Mouse (Mus musculus): ENCODE measurements around the gene Gal3st1. TPM values are rescaled to one million over a fixed set of nuclear protein-coding genes. Genes with fewer than 3 reads are reported as not detected.
"Not testable (repeated sequence)": the region's sequence is repeated elsewhere in the genome, so short reads cannot be mapped to it uniquely, and the experiment has no call there.

Gal3st1 gene
- 4.3 and 4.6 TPM in 2 replicates for polyA plus RNA-seq (2014; fragmentation: Nextera tagmentation; extraction: Ambion mirVana)

DNA sequence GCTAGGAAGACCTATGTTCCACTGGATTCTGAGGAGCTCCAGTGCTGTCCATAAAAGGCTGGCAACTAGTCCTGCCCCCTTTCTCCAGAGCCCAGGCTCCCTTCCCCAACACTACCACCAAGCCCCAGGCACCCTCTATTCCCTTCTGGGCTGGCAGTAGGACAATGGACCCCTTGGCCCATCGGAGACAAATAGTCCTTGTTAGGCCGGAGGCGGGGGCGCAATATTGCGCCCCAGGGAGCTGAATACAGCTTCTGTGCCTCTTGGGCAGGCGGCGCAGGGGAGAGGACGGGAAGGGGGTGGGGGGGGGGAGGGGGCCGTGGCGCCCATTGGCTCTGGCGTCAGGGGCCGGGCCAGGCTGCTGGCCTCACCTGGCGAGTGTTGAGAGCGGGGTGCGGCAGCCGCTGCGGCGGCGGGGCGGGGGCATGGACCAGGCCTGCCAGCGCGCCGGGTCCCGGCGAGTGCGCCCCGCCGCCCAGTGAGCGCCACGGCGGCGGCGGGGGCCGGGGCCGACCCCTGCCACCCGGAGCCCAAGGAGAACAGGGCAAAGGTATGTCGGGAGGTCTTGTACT lies at the start of gene Gal3st1:
Gal3st1 (plus strand) TSS at position 346 of the 572 bp plus-strand sequence.
- ATAC-seq (ENCODE audit: low FRiP score, low TSS enrichment): peak; percentile 64
- 0% methylated on average over 29 of the region's 37 CpGs for WGBS
- H3K4me1 ChIP-seq (ENCODE audit: control insufficient read depth, insufficient read depth, low read length): 0 out of 2 replicates have a peak, but pooled peaks cover 3% of the 10 kb centered on the region
- peak within 1 kb of the TSS; percentile 75 for H3K4me2 ChIP-seq (replicated peaks; ENCODE audit: low read depth, low read length)
- no peaks in the 10 kb centered on the region for H3K9me3 ChIP-seq (ENCODE audit: control insufficient read depth, low read length)
- peak within 1 kb of the TSS; percentile 59 for H3K9ac ChIP-seq (ENCODE audit: low read depth, low read length)
- peaks cover 14% of the 10 kb centered on the region for H3K27me3 ChIP-seq (ENCODE audit: control insufficient read depth, insufficient read depth, low read length)
- peak within 1 kb of the TSS; percentile 42 for H3K4me3 ChIP-seq (ENCODE audit: low read length)
- no peak within 1 kb of the TSS for H3K27ac ChIP-seq (ENCODE audit: low read depth, low read length)
- H3K36me3 ChIP-seq (ENCODE audit: control insufficient read depth, insufficient read depth, low read length): peaks cover 18% of the 10 kb centered on the region

DNA sequence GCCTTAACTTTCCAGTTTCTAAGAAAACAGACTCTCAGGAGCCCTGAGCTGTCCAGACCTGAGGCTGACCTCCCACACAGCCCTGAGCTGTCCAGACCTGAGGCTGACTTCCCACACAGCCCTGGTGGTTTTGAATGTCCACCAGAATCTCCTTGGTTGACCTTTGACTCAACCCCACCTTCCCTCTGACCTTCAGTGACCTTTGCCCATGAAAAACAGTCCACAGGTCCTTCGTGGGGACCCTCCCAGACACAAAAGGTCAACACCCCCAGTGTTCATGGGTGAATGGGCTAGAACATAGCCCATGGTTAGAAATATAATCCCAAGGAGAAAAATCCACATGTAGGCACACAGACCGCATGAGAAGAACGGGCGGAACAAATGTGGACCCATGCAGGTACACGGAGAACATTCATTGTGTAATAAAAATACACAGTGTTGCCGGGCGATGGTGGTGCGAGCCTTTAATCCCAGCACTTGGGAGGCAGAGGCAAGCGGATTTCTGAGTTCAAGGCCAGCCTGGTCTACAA lies 49.6 kb upstream of the Gal3st1 start:
- no peaks in the 10 kb centered on the region for H3K36me3 ChIP-seq (ENCODE audit: control insufficient read depth, insufficient read depth, low read length)
- no peak overlapping the region for H3K9ac ChIP-seq (ENCODE audit: low read depth, low read length)
- no peak overlapping the region for H3K4me3 ChIP-seq (ENCODE audit: low read length)
- no peaks in the 10 kb centered on the region for H3K27me3 ChIP-seq (ENCODE audit: control insufficient read depth, insufficient read depth, low read length)
- WGBS: 86% methylated on average over 9 of the region's 9 CpGs
- peaks cover 6% of the 10 kb centered on the region; the same call in 1 of the 2 replicates for H3K4me1 ChIP-seq (ENCODE audit: control insufficient read depth, insufficient read depth, low read length)
- ATAC-seq (ENCODE audit: low FRiP score, low TSS enrichment): no peak
- no peak overlapping the region for H3K27ac ChIP-seq (ENCODE audit: low read depth, low read length)
- H3K4me2 ChIP-seq (replicated peaks; ENCODE audit: low read depth, low read length): no peak overlapping the region
- H3K9me3 ChIP-seq (ENCODE audit: control insufficient read depth, low read length): no peaks in the 10 kb centered on the region

DNA sequence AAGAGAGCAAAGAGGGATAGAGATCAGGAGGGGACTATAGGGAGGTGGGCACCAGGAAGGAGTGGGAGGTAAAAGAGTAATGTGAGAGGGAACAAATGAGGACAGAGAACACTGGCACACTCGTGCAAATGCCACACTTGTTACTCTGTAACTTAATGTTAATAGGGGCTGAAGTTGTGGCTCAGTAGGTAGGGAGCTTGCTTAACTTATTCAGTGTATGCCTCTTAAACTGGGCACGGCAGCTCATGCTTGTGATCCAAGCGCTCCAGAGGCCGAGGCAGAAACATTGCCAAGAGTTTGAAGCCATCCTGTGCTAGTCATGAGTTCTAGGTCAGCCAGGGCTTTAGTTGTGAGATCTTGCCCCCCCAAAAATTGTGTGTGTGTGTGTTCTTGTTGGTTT lies 48.3 kb upstream of the Gal3st1 start:
- Histone ChIP-seq H3K27me3 (ENCODE audit: control insufficient read depth, insufficient read depth, low read length) (no peaks in the 10 kb centered on the region), H3K27ac (ENCODE audit: low read depth, low read length) (no peak overlapping the region), H3K9me3 (ENCODE audit: control insufficient read depth, low read length) (no peaks in the 10 kb centered on the region), H3K9ac (ENCODE audit: low read depth, low read length) (no peak overlapping the region), H3K36me3 (ENCODE audit: control insufficient read depth, insufficient read depth, low read length) (no peaks in the 10 kb centered on the region), H3K4me1 (ENCODE audit: control insufficient read depth, insufficient read depth, low read length) (peaks cover 6% of the 10 kb centered on the region; the same call in 1 of the 2 replicates), H3K4me2 (replicated peaks; ENCODE audit: low read depth, low read length) (no peak overlapping the region), H3K4me3 (ENCODE audit: low read length) (no peak overlapping the region)
- no peak for ATAC-seq (ENCODE audit: low FRiP score, low TSS enrichment)
- WGBS: 66% methylated on average over 4 of the region's 4 CpGs

DNA sequence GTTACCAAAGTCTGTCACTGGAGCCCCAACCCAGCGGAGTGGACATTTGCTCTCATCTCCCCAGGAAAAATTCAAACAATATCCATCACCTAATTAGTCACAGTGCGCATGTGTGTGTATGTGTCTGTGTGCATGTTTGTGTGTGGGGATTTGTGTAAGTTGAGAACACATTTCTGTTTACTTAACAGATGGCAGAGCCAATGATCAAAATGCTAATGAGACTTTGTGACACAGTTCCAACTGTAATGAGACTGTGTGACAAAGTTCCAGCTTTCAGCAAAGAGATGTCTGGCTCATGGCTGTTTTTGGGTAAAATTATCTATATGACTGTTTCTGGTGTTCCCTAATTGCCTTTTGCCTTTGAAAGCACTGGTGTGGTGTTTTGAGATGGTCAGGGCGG lies 47.1 kb upstream of the Gal3st1 start:
- WGBS: 76% methylated on average over 3 of the region's 3 CpGs
- ATAC-seq (ENCODE audit: low FRiP score, low TSS enrichment): no peak
- Histone ChIP-seq H3K36me3 (ENCODE audit: control insufficient read depth, insufficient read depth, low read length) (no peaks in the 10 kb centered on the region), H3K9ac (ENCODE audit: low read depth, low read length) (no peak overlapping the region), H3K4me1 (ENCODE audit: control insufficient read depth, insufficient read depth, low read length) (peaks cover 1% of the 10 kb centered on the region; the same call in 1 of the 2 replicates), H3K4me3 (ENCODE audit: low read length) (no peak overlapping the region), H3K4me2 (replicated peaks; ENCODE audit: low read depth, low read length) (no peak overlapping the region), H3K27me3 (ENCODE audit: control insufficient read depth, insufficient read depth, low read length) (no peaks in the 10 kb centered on the region), H3K27ac (ENCODE audit: low read depth, low read length) (no peak overlapping the region), H3K9me3 (ENCODE audit: control insufficient read depth, low read length) (no peaks in the 10 kb centered on the region)

DNA sequence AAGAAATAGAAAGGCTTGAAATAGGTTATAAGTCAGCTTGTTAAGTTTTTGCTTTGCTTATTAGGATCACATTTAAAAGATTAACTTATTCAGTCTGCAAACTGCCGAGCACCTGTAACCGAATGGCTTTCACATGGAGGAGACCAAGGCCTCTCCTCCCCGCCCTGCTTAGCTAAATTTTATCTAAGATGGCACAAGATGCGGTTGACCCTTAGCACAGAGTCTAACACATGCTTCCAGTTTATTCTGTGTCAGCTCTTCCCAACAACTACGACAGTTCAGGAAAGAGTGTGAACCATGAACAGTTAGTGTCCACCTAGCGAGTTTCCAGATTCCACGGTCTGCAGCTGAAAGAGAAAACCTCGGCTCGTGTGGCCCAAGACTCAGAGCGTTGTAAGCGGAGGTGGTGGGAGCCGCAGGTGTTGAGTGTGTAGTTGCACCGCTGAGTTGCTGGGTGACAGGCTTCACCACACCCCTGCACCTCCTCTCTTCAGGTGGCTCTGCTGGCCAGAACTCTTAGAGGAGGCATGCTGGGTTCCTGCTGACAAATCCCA lies 46.0 kb upstream of the Gal3st1 start:
- 74% methylated on average over 13 of the region's 13 CpGs for WGBS
- Histone ChIP-seq H3K4me1 (ENCODE audit: control insufficient read depth, insufficient read depth, low read length) (no peaks in the 10 kb centered on the region), H3K4me2 (replicated peaks; ENCODE audit: low read depth, low read length) (no peak overlapping the region), H3K27ac (ENCODE audit: low read depth, low read length) (no peak overlapping the region), H3K4me3 (ENCODE audit: low read length) (no peak overlapping the region), H3K27me3 (ENCODE audit: control insufficient read depth, insufficient read depth, low read length) (no peaks in the 10 kb centered on the region), H3K9ac (ENCODE audit: low read depth, low read length) (no peak overlapping the region), H3K9me3 (ENCODE audit: control insufficient read depth, low read length) (no peaks in the 10 kb centered on the region), H3K36me3 (ENCODE audit: control insufficient read depth, insufficient read depth, low read length) (no peaks in the 10 kb centered on the region)
- no peak for ATAC-seq (ENCODE audit: low FRiP score, low TSS enrichment)

DNA sequence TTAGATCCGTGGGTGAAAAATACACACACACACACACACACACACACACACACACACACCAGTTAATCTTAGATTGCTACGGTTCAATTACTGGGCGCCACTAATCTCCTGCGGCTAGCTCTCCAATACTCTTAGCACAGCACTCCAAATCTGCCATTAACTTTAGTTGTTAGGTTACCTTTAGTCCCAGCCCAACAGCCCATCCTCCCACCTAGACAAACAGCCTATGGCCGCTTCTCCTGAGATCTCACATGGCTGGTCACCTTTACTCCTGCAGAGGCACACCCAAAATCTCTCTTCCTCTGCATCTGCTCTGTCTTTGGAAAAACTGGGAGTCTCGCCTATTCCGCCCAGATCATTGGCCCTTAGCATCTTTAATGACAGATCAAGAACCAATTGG lies 42.1 kb upstream of the Gal3st1 start:
- no peak overlapping the region for H3K9ac ChIP-seq (ENCODE audit: low read depth, low read length)
- ATAC-seq (ENCODE audit: low FRiP score, low TSS enrichment): no peak
- WGBS: 88% methylated on average over 7 of the region's 7 CpGs

DNA sequence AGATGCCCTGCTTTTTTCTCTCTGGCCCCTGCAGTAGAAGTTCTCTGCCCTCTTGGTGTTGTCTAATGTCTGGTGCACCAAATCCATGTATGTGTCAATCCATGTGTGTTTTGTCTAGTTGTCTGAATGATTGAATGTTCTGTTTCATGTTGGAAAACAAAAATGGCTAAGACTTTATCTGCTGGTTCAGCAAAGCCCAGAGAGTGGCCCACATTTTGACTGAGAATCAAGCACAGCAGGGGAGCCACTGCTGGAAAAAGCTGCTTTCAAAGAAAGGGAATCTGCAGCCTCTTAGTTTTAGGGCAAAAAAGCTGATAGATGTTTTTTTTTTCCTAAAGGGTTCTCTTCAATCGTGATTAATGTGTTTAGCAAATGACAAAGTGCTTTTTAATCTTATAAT lies 37.0 kb upstream of the Gal3st1 start:
- Histone ChIP-seq H3K27me3 (ENCODE audit: control insufficient read depth, insufficient read depth, low read length) (no peaks in the 10 kb centered on the region), H3K27ac (ENCODE audit: low read depth, low read length) (no peak overlapping the region), H3K4me1 (ENCODE audit: control insufficient read depth, insufficient read depth, low read length) (no peaks in the 10 kb centered on the region), H3K36me3 (ENCODE audit: control insufficient read depth, insufficient read depth, low read length) (no peaks in the 10 kb centered on the region), H3K4me3 (ENCODE audit: low read length) (no peak overlapping the region), H3K4me2 (replicated peaks; ENCODE audit: low read depth, low read length) (no peak overlapping the region), H3K9ac (ENCODE audit: low read depth, low read length) (no peak overlapping the region), H3K9me3 (ENCODE audit: control insufficient read depth, low read length) (no peaks in the 10 kb centered on the region)
- no peak for ATAC-seq (ENCODE audit: low FRiP score, low TSS enrichment)
- 23% methylated on average over 1 of the region's 1 CpGs for WGBS

More for the DNA sequence above, 42.1 kb upstream of the Gal3st1 start:
- Histone ChIP-seq H3K4me3 (ENCODE audit: low read length) (no peak overlapping the region), H3K4me1 (ENCODE audit: control insufficient read depth, insufficient read depth, low read length) (no peaks in the 10 kb centered on the region), H3K9me3 (ENCODE audit: control insufficient read depth, low read length) (no peaks in the 10 kb centered on the region), H3K27ac (ENCODE audit: low read depth, low read length) (no peak overlapping the region), H3K27me3 (ENCODE audit: control insufficient read depth, insufficient read depth, low read length) (no peaks in the 10 kb centered on the region), H3K4me2 (replicated peaks; ENCODE audit: low read depth, low read length) (no peak overlapping the region), H3K36me3 (ENCODE audit: control insufficient read depth, insufficient read depth, low read length) (no peaks in the 10 kb centered on the region)

DNA sequence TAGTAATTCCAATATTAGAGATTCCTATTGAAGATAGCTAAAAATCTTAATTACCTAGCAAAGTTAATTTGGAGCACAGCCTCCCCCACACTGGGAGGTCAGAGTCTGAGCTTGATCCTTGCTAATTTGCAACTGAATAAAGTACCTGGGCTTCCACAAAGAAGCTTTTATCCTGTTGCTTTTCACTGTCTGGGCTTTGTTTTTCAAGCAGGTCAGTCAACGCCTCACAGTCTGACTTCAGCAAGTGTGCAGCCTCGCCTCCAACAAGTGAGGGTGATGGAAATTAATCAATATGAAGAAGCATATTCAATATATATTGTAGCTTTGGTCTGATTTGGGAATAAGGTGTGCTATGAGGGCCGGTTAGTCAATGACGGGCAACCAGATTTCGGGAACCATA lies 28.6 kb upstream of the Gal3st1 start:
- not testable (repeated sequence) for H3K9ac ChIP-seq (ENCODE audit: low read depth, low read length); ATAC-seq (ENCODE audit: low FRiP score, low TSS enrichment); H3K9me3 ChIP-seq (ENCODE audit: control insufficient read depth, low read length); H3K36me3 ChIP-seq (ENCODE audit: control insufficient read depth, insufficient read depth, low read length); H3K4me3 ChIP-seq (ENCODE audit: low read length); H3K4me1 ChIP-seq (ENCODE audit: control insufficient read depth, insufficient read depth, low read length); H3K4me2 ChIP-seq (replicated peaks; ENCODE audit: low read depth, low read length); H3K27ac ChIP-seq (ENCODE audit: low read depth, low read length); H3K27me3 ChIP-seq (ENCODE audit: control insufficient read depth, insufficient read depth, low read length)
- 87% methylated on average over 5 of the region's 5 CpGs for WGBS

DNA sequence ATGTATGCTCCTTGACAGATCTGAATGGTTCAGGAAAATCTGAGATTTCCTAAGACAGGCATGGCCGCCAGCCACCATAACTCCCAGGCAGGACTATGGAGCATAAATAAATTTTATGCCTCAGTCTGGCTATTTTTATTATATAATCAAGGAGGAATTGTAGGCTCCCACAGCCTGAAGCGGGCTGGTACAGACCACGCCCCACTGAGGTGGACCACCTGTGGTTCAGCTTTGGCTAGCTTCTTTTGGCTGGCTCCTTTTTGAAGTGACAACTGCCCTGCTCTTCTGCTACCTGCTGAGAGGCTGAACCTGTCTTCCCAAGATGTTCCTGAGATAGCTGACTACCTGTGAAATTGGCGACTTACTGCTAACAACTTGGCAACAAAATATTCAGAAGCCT lies 28.1 kb upstream of the Gal3st1 start:
- 85% methylated on average over 4 of the region's 4 CpGs for WGBS
- H3K4me1 ChIP-seq (ENCODE audit: control insufficient read depth, insufficient read depth, low read length); H3K36me3 ChIP-seq (ENCODE audit: control insufficient read depth, insufficient read depth, low read length); H3K4me2 ChIP-seq (replicated peaks; ENCODE audit: low read depth, low read length); H3K4me3 ChIP-seq (ENCODE audit: low read length); H3K9ac ChIP-seq (ENCODE audit: low read depth, low read length); ATAC-seq (ENCODE audit: low FRiP score, low TSS enrichment); H3K9me3 ChIP-seq (ENCODE audit: control insufficient read depth, low read length); H3K27me3 ChIP-seq (ENCODE audit: control insufficient read depth, insufficient read depth, low read length); H3K27ac ChIP-seq (ENCODE audit: low read depth, low read length): not testable (repeated sequence)

Measured in kidney, embryonic 14.5 days (tissue).